Mouse (Mus musculus) ZHBTc4 (cell line): ENCODE measurements at regions not wholly inside any gene's neighbourhood (a gene's known extent, or its start where the extent isn't known, plus 50 kb on each side); places are given as distances from the start of the nearest gene placed in this dataset.

Experiments used
- DNase-seq: peaks from one replicate; pipeline ENCODE4 v3.0.0-alpha.2; 2011; ENCODE audit warnings: low read depth, low spot score

DNA sequence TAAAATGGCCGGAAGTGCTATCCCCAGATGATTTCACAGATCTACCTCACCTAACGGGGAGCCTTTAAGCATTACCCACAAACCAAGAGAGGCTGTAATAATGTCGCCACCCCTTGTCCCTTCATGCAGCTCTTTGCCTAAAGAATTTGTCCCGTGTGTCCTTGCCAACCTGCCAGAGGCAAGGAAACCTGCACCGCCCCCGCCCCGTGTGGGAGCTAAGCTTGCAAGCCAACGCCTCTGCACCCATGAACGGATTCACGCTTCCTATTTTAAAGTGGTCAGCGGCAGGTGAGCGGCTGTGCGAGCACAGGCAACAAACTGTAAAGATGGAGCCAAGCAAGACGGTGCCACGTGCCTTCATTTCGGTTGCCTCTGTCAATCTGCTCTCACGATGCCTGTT, 63.1 kb downstream of the Gm11011 start:
- peak; percentile 46 for DNase-seq

DNA sequence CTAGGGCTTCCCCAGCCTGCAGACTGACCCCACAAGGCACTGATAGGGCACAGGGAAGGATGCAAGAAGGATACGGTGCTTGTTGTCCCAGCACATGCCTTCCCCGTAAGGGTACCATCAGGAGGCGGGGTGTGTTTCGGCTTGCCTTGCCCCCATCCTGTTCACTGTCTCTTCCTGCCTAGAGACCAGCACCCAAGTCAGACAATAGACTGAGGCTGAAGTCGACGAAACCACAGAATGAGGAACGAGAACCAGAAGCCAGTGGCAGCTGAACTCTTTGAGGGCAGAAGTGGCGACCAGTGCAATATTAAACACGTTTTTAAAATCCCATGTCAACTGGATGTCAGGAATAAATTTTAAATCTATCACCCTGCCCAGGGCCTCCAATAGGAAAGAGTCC, 67.6 kb downstream of the Gm11011 start:
- no peak for DNase-seq

DNA sequence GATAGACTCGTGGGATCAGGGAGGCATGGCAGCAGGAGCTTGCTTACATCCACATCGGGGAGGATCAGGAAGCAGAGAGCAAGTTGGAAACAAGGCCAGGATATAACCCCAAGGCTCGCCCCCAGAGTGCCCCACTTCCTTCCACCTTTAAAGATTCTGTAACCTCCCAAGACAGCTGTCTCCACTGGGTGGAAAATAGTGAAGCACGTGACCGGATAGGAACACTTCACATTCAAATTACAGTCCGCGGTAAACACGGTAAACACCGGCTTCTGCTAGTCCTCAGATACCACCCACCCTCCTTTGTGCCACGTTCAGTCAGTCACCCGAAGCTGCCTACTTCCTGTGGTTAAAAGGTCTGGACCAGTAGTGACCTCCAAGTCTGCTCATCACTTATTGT, 72.2 kb downstream of the Gm11011 start:
- peak; percentile 86 for DNase-seq

DNA sequence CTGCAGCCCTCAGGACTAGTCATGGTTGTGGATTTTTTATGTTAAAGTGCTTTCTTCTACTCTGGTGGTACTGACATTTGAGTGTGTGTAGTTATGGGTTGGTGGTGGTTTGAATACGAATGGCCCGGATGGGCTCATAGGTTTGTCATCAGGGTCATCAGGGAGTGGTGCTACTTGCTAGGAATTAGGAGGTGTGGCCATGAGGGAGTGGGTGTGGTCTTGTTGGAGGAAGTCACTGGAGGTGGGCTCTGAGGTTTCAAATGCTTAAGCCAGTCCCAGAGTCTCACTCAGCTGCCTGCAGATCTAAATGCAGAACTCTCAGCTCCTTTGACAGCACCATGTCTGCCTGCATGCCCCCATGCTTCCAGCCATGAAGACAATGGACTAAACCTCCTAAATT, 76.8 kb downstream of the Gm11011 start:
- peak; percentile 71 for DNase-seq

DNA sequence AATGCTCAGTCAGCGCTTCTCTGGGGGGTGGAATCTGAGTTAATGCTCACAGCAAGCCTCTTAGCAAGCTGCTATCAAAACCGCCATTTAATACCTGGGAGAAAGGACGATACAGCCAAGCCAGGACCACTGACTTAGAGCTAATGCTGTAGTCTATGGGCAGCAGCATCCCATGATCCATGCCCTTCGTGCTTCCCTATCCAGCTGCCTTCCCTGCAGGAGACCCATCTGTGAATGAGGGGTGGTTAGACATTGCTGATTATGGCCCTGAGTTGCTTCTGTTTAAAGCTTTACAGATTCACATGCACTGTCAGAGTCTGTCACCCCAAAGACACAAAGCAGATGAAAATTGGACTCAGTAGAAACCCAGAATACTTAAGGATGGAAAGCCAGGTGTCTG, 78.1 kb downstream of the Gm11011 start:
- DNase-seq: no peak

DNA sequence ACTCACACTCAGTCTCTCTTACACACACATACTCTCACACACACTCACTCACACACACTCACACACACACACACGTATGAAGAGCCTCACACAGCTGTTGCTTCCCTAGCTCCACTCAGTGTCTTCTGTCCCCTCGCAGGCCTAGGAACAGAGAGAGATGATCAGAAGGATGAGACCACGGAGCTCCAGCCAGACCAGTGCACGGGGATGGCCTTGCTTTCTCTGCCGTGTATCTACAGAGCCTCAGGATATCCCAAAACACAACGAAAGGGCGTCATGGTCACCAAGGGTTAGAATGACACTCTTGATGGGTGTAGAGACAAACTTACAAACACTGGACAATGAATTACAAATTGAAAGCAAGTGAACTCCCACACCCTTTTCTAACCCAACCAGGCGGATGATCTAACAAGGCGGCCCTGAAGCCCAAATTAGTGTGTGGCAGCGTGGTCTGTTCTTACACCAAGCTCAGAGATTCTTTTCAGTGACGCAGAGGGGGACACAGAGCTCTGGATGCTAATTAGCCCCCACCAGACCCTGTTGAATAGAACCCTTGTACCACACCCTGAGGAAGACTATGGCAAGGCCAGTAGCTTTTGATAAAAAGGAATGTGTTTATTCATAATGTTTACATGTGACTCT, 83.0 kb downstream of the Gm11011 start:
- DNase-seq: no peak

DNA sequence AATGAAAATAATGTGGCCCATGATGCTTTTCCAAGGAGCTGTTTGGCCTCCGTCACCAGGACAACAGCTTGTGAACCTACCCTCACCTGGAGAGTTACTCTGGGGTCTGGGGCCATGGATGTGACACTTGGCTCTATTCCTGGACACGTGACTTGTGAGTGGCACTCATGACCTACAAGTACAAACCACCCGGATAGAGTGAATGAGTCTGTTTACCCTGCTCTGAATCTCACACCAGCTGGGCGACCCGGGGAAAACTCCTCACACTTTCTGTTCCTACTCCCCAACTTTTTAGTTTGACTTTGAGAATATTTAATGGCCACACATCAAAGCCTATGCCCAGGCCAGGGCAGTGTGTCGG, 84.0 kb downstream of the Gm11011 start:
- DNase-seq: no peak

DNA sequence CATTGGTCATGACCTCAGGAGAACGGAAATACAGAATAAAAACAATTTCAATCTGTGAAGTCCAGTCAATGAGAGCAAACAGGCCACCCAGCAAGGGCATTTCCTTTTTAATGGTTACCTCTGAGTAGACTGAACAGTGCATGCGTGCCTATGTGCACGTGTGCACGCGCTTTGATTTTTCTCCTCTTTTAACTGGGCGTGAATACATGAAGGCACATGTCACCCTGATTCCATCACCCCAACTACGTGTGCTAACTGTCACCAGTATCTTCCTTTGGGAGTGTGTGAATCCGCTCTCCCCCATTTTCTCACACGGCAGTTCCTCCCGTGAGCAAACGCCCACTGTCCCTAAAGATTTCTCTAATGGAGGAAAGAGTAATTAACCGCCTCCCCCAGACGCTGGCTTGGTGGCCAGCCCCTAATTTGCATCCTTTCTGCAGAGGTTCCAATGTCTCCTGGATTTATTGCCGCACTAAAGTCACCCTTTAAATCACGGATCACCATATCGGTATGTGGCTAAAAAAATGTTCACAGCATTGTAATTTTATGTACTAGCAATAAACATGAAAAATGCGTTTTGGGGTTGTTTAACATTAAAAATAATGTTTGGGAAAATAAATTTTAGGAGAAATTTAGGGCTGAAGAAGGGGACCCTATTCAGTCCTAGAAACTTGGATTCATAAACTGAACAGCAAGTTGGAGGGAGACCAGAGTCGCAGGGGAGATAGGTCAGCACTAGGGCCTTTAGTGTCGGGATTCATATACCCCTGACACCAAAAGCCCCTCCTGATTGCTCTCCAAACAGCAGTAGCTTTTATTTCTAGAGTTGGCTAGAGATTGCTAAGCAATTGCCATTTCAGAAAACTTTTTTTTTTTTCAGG, 84.6 kb downstream of the Gm11011 start:
- DNase-seq: no peak

DNA sequence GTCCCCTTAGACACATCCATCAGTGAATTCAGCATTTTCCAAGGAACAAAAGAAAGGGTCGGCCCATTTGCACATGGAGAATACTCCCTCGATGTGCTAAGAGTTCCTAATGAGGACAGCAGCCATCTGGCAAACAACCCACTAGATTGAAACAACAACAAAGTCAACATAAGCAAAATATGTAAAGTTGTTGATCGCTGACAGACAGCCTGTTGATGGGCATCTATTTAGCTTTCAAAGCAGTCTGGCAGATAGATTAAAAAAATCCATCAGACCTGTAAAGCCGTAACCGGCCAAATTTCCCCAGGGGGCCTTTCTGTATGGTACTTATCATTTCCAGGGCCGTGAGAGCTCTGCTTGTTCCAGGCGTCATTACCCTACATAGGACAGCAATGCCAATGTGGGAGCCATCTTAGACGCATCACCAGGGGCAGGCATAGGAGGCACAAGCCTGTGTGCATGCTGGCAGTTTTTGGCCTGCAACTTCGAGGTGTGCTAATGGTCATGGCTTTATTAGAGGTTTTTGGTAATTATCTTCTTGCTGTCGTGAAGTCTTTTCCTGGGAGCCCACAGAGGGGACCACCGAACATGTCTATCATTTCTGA, 85.7 kb downstream of the Gm11011 start:
- DNase-seq: no peak

DNA sequence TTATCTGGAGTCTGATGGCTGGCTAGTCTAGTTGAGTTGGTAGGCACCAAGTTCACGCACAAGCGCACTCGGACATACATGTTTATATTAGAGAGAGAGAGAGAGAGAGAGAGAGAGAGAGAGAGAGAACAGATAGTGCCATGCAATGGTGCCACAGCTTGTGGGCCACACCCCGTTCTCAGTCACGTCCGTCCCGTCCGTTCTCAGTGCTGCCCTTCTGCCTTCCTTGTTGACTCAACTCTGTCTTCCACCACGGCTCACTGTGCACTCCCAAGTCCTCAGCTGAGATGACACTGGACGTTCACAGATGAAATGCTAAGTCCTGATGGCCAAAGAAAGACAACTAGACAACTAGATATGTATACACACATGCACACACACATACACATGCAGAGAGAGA, 92.2 kb downstream of the Gm11011 start:
- no peak for DNase-seq

DNA sequence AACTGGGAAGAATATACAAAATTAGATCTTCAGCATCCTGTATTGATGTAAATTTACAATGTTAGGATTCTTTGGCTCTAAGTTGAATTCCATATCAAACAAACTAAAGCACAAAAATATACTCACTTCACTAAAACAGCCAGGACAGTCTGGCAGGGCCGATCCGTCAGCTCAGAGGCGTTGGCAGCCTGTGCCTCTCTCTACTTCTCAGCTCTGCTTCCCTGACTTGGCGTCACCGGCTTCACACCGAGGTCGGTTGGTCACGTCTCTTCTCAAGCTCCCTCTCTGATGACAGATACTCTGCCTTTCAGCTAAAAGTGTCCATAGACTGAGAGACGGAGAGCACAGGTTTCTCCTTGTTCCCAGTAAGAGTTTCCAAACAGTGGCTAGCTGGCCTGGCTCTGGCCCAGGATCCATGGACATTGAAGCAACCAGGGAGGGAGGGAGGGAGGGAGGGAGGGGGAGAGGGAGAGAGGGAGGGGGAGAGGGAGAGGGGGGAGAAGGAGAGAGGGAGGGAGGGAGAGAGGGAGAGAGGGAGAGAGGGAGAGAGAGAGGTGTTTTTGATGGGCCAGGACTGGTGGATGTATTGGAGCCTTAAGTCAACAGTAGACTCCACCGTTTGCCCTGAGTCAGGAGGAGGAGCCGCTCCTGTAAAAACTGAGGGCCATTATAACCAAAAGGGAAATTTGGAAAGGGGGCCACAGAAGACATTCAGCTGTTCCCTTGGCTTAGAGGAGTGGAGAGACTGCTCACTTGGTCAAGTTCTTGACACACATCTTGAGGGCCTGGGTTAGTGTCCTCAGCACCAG, 92.8 kb downstream of the Gm11011 start:
- no peak for DNase-seq

DNA sequence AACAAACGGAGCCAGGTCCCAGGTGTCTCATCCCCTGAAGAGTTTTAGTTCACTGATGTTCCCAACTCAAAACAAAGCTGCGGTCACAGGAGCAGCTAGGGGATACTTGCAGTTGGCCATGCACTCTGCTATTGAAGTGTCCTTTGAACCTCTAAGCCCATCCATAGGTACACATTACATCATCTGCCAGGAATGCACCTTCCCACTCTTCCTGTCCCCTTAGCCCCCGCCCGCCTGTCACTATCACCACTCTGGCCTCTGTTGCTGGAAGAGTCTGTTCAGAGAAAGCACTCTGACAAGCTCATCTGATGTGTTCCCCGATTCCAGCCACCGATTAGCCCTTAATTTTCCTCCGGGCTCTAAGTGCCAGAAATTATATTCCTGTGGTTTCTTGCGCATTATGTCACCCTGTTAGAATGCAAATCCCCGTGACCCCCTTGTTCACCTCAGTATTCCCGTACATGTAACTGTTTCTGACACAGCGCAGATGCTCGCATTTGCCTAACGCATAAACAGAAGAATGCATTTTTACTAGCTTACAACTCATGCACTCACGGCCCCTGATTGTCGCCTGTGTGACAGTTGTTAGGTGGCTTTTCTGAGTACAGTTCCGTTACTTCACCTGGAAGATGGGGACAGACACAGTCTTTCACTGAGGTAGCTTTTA, 93.8 kb downstream of the Gm11011 start:
- DNase-seq: no peak

DNA sequence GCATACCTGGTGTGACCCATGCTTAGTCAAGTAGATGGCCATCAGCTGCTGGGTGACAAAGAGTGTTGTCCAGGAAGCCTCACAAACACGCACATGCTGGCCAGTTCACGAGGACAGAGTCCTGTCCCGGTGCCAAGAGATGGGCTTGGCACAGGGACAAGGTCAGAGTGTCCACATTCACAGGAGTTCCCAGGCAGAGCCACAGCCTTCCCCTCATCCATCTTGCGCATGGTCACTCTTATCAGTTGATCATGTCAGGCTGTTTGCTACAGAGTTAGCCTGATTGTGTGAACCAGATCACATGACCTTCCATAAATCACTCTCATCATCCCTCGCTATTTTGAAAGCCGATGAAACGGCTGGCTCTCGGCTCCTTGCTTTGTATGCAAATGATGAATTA, 103.6 kb downstream of the Gm11011 start:
- no peak for DNase-seq

DNA sequence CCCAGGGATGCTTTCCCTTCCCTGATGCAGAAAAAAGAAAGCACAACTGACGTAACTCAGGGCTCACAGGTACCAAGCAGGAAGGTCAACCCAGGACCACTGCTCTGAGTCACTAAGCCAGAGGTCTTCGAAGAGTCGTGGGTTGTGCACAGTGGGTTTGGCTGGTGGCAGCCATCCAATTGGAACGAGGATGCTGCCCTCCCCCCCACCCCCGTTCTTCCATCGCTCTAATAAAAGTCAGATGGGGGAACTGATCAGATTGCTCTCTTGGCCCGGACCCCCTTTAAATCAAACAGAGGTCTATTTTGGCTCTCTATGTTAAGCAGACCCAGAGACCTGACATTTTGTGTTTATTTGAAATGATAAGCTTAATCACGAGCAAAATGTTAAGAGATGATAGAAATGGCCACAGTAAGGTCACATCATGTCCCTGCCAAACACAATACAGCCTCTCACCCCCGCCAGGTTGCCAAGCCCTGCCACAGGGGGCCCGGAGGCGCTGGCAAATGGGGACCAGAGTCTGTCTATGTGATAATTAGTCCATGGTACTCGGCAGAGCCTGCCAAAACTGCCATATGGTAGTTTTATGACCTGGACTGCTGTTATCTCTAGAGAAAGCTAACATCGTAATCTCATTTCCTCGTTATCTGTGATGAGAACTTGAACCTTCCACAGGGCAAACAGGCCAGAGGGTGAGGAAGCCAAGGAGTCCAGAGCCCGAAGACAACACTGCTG, 105.6 kb downstream of the Gm11011 start:
- DNase-seq: no peak

DNA sequence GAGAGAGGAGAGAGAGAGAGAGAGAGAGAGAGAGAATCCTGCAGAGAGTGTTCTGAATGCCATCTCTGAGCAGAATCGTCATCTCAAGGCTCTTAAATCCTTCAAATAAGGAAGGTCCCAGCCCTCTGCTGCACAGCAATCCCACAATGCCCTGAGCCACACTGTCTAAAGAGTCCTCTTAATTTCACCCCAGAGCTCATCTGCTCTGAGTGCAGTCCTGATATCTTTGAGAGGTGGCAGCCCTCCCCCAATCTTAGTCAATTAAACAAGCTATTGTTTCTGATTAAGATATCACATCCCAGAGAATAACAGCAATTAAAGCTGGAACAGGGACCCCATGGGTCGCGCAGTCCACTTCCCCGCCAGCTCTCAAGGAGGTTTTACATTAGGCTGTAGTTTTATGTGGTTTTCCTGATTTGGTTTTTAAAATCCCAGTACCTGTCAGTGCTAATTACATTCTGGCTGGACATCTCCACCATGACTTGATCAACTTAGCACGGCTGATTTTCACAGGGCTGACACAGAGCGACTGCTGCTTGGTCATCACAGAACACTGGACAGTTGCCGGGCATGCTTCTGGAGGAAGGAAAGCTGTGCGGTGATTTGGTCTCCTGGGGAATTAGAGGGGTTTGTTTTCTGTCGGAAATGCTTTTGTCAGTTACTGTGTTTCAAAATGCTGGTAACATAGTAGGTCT, 113.0 kb downstream of the Gm11011 start:
- no peak for DNase-seq

DNA sequence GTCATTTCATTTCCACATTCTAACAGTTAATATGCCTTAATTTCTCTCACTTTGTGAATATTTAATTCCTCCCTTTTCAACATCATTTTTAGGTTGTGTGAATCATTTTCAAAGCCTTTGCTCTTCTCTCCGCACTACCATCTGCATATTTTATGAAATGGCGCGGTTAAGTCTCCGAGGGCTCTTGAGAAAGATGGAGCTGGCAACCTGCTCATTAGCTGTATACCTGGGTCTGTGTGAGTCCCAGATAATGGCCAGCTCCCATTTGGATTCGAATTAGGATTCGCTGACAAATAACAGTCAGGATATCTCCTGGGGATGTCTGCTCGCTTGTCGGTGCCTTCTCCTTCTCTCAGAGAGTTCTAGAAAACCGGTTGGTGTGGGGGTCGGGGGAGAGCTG, 118.0 kb downstream of the Gm11011 start:
- DNase-seq: no peak

DNA sequence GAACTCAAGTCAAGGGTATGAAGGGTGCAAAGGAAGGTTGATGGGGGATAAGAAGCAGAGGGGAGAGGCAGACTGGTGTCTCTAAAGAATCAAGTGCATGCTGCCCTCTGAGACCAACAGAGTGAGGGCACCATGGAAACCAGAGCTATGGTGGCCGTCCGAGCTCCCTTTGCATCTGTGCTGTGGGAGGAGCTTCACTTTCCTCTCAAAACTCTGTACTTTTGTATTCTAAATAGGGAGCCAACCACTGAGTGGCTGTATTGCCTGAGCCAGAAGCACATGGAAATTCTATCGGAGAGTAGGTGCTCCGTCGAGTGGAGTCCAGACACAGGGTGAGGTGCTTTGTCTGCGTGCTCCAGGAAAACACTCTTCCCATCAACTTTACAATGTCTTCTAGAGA, 119.9 kb downstream of the Gm11011 start:
- DNase-seq: no peak

DNA sequence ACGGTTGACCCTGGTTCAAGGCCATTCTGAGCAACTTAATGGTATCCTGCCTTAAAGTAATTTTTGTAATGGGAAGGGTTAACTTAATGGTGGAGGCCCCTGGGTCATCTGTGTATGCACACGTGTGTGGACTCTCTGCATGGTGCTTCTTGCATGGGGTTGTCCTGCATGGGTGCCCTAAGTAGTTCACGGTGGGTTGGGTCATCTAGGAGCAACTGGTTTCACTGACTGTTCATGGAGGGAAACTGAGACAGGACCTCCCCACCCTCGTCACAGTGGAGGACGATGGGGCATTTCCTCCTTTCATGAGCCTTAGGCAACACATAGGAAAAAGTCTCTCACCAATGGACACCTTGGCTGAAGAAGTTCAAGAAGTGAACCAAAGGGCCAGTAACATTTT, 123.4 kb downstream of the Gm11011 start:
- DNase-seq: no peak

DNA sequence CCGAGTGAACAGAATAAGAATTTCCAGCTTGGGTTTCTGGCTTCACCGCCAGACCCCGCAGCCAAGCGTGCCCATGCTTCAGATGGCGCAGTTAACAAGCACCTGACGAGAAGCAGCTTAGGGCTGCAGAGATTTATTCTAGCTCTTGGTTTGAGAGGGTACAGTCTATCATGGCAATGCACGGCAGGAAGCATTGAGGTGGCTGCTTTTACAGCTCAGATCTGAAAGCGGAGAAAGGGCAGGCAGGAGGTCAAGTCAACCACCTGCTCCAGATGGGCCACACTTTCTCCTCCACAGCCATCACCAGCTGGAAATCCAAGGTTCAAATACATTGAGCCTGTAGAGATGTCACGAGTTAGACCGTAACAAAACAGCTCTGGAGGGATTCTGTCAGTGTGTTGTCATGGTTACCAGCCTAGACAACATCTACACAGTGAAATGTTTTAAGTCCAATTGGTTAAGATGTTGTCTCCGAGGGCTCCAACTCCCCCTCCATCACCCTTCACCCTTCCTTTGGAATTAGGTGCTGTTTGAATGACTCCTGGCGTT, 126.0 kb downstream of the Gm11011 start:
- DNase-seq: no peak

DNA sequence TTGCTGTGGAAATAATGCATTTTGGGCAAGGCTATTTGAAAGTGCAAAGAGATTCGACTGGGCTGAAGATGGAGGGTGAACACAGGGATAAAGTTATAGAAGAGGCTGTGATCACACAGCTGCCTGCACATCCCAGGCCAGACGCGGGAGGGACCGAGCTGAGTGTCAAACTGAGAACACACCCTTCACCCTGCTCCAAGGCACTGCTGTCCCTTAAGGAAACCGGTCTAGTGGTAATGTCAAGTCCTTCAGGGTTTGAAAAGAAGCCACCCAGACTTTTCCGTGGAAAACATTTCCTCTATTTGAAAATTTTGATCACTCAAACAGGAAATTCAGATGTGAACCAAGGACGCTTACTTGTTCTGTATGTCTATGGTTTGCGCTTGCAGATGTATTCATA, 134.6 kb downstream of the Gm11011 start:
- DNase-seq: no peak
